Mouse (Mus musculus): Measurements from ENCODE around the gene Wrap53. TPM values are rescaled to one million over a fixed set of nuclear protein-coding genes. Genes with fewer than 3 reads are reported as not detected.
A peak's percentile ranks its signal among the peaks of the same experiment; 100 is the strongest.
"Not testable (repeated sequence)": the region's sequence is repeated elsewhere in the genome, so short reads cannot be mapped to it uniquely, and the experiment has no call there.

The Wrap53 gene
- total RNA-seq, 2 experiments from 2014 or later: 9.2 to 9.7 TPM

GRCm38 (mm10) chr11:69530755-69531154 lies 49.3 kb downstream of the Wrap53 start:
- not testable (repeated sequence) for DNase-seq

GRCm38 (mm10) chr11:69530281-69530680 lies 49.8 kb downstream of the Wrap53 start:
- not testable (repeated sequence) for DNase-seq

GRCm38 (mm10) chr11:69528031-69528390 lies 52.0 kb downstream of the Wrap53 start:
- no peak for DNase-seq

GRCm38 (mm10) chr11:69527098-69528030 lies 52.7 kb downstream of the Wrap53 start:
- DNase-seq: no peak

- DNase-seq: no peak
These were observed 53.4 kb downstream of the Wrap53 start for GRCm38 (mm10) chr11:69526631-69527030.

GRCm38 (mm10) chr11:69525661-69526060 lies 54.4 kb downstream of the Wrap53 start:
- no peak for DNase-seq

GRCm38 (mm10) chr11:69523651-69524050 lies 56.4 kb downstream of the Wrap53 start:
- no peak for DNase-seq

- DNase-seq: no peak
These were observed 58.4 kb downstream of the Wrap53 start for GRCm38 (mm10) chr11:69521526-69522149.

GRCm38 (mm10) chr11:69519976-69520375 lies 60.1 kb downstream of the Wrap53 start:
- no peak for DNase-seq

GRCm38 (mm10) chr11:69516661-69517060 lies 63.4 kb downstream of the Wrap53 start:
- no peak for DNase-seq

GRCm38 (mm10) chr11:69516151-69516640 lies 63.9 kb downstream of the Wrap53 start:
- DNase-seq: no peak

- peak; percentile 66 to 72 for DNase-seq
These were observed 66.2 kb downstream of the Wrap53 start for GRCm38 (mm10) chr11:69513840-69514239.

Other genes with a start within 250 kb of the Wrap53 start
- 1 to 10 TPM; 4.7 to 6.6 TPM for gene Rnf227, start 239.8 kb downstream of the Wrap53 start, total RNA-seq (2021)
- gene Chd3, start 210.8 kb downstream of the Wrap53 start, total RNA-seq (2021): 100 to 1,000 TPM in 1 of 2 experiments, 10 to 100 TPM in 1; 78.6 to 119 TPM
- gene Naa38, start 184.8 kb downstream of the Wrap53 start, total RNA-seq (2021): 100 to 1,000 TPM; 132 to 158 TPM
- gene Cyb5d1, start 184.6 kb downstream of the Wrap53 start, total RNA-seq (2021): 10 to 100 TPM; 49.0 to 50.9 TPM
- 10 to 100 TPM; 13.4 to 17.8 TPM for gene Tmem88, start 182.0 kb downstream of the Wrap53 start, total RNA-seq (2021)
- 10 to 100 TPM; 31.8 to 48.0 TPM for gene Kdm6b, start 166.6 kb downstream of the Wrap53 start, total RNA-seq (2021)
- under 1 TPM; 0.10 to 0.30 TPM for gene Dnah2, start 31.1 kb downstream of the Wrap53 start, total RNA-seq (2021)
- 1 to 10 TPM in 1 of 2 experiments, under 1 TPM in 1; 0.66 to 1.1 TPM for gene Efnb3, start 20.1 kb downstream of the Wrap53 start, total RNA-seq (2021)
- gene Trp53, start 104 bp upstream of the Wrap53 start, total RNA-seq (2021): 10 to 100 TPM; 63.3 to 64.7 TPM
- gene Atp1b2, start 25.7 kb upstream of the Wrap53 start, total RNA-seq (2021): 10 to 100 TPM; 28.5 to 45.4 TPM
- not detected for gene Shbg, start 37.6 kb upstream of the Wrap53 start, total RNA-seq (2021)
- gene Sat2, start 41.8 kb upstream of the Wrap53 start, total RNA-seq (2021): 10 to 100 TPM in 1 of 2 experiments, 1 to 10 TPM in 1; 5.7 to 11.3 TPM
- 10 to 100 TPM; 80.5 to 88.4 TPM for gene Fxr2, start 52.7 kb upstream of the Wrap53 start, total RNA-seq (2021)
- not detected for gene Sox15, start 75.1 kb upstream of the Wrap53 start, total RNA-seq (2021)
- gene Mpdu1, start 82.4 kb upstream of the Wrap53 start, total RNA-seq (2021): 100 to 1,000 TPM in 1 of 2 experiments, 10 to 100 TPM in 1; 91.4 to 126 TPM
- gene Cd68, start 85.9 kb upstream of the Wrap53 start, total RNA-seq (2021): 10 to 100 TPM; 20.1 to 28.6 TPM
- 100 to 1,000 TPM; 678 to 712 TPM for gene Eif4a1, start 92.2 kb upstream of the Wrap53 start, total RNA-seq (2021)
- 10 to 100 TPM; 70.6 to 80.4 TPM for gene Senp3, start 101.8 kb upstream of the Wrap53 start, total RNA-seq (2021)
- 1 to 10 TPM; 1.7 to 2.5 TPM for gene Tnfsf13, start 105.5 kb upstream of the Wrap53 start, total RNA-seq (2021)
- gene Tnfsf12, start 115.6 kb upstream of the Wrap53 start, total RNA-seq (2021): 10 to 100 TPM; 21.5 to 22.9 TPM
- gene Tnfsfm13, start 115.8 kb upstream of the Wrap53 start, total RNA-seq (2021): 1 to 10 TPM; 4.0 to 4.9 TPM
- 10 to 100 TPM; 86.4 to 90.3 TPM for gene Polr2a, start 178.4 kb upstream of the Wrap53 start, total RNA-seq (2021)
- gene Slc35g3, start 181.7 kb upstream of the Wrap53 start, total RNA-seq (2021): not detected
- gene Zbtb4, start 185.7 kb upstream of the Wrap53 start, total RNA-seq (2021): 10 to 100 TPM; 57.7 to 63.8 TPM
- 1 to 10 TPM; 1.1 to 1.8 TPM for gene Chrnb1, start 215.7 kb upstream of the Wrap53 start, total RNA-seq (2021)
- 1 to 10 TPM; 3.9 to 8.6 TPM for gene Fgf11, start 221.6 kb upstream of the Wrap53 start, total RNA-seq (2021)
- under 1 TPM; 0.17 to 0.26 TPM for gene Tmem102, start 225.4 kb upstream of the Wrap53 start, total RNA-seq (2021)
- not detected for gene Gm39566, start 235.0 kb upstream of the Wrap53 start, total RNA-seq (2021)
- not detected for gene Spem2, start 238.2 kb upstream of the Wrap53 start, total RNA-seq (2021)
- gene Spem1, start 241.9 kb upstream of the Wrap53 start, total RNA-seq (2021): not detected